Mouse (Mus musculus): Measurements from ENCODE around the gene Zic4. TPM values are rescaled to one million over a fixed set of nuclear protein-coding genes. Genes with fewer than 3 reads are reported as not detected.

The Zic4 gene
- total RNA-seq, 4 experiments from 2014 or later: 2.7 to 4.8 (median 3.5) TPM

DNA sequence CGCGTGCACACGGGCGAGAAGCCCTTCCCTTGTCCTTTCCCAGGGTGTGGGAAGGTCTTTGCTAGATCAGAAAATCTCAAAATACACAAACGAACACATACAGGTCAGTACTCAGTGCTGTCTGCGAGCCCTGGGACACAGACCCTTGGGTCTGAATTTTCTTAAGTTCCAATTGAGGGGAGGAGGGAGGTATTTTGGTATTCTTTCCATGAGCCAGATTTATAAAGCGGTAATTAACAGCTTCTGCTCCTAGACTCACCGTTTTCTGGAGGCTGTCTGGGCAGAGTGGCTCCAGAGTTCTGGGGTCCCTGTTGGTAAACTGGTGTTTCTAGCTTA is 17.1 kb downstream of the Zic4 start:
- no peak for DNase-seq (ENCODE audit: low spot score in 2 of 2)

DNA sequence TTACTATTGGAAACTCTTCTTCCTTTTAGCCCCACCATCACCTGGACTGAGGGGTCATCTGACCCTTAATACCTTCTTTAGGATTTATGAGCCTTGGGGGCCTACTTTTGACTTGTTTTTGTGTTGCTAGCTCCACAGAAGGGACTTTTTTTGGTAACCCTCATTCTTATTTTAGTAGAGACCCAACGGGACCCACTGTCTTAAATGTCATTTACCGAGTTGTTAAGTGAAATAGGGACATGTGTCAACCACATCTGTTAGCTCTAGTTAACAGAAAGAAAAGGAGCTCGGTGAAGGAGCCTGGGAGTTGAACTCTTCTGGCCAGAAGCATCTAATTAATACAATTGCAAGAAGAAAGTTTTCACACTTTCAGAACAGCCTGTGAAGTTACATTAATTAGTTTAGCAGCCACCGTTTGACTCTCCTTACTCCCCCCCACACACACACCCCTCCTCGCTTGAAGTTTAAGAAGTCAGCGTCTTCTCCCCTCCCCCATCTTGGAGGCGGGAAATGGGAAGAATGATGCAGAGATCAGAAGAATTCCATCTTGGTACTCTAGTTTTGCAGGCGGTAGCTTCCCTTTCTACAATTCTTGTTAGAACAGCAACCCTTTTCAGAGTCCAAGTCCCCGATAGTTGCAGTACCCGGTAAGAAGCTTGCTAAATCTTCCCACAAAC is 17.7 kb downstream of the Zic4 start:
- DNase-seq (ENCODE audit: low spot score in 2 of 2): no peak

DNA sequence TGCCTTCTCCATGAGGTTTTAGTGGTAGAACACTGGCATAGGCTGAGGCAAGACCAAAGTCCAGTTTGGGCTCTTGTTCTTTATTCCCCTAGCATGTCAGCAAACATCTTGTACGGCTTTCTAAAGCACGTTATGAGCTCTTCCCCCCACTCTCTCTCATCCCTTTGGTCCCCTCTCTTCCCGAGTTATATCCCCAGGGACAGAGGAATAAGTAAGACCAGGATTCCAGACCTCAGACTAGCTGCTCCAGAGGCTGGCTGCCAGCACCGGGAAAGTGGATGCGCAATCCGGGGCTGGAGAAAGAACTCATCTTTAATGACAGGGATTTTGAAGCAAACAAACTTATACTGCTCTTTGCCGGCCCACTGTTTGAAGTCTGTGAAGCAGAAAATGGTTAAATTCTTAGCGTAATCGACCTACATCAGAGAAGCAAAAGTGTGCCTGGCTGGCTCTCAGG is 18.3 kb downstream of the Zic4 start:
- no peak for DNase-seq (ENCODE audit: low spot score in 2 of 2)

DNA sequence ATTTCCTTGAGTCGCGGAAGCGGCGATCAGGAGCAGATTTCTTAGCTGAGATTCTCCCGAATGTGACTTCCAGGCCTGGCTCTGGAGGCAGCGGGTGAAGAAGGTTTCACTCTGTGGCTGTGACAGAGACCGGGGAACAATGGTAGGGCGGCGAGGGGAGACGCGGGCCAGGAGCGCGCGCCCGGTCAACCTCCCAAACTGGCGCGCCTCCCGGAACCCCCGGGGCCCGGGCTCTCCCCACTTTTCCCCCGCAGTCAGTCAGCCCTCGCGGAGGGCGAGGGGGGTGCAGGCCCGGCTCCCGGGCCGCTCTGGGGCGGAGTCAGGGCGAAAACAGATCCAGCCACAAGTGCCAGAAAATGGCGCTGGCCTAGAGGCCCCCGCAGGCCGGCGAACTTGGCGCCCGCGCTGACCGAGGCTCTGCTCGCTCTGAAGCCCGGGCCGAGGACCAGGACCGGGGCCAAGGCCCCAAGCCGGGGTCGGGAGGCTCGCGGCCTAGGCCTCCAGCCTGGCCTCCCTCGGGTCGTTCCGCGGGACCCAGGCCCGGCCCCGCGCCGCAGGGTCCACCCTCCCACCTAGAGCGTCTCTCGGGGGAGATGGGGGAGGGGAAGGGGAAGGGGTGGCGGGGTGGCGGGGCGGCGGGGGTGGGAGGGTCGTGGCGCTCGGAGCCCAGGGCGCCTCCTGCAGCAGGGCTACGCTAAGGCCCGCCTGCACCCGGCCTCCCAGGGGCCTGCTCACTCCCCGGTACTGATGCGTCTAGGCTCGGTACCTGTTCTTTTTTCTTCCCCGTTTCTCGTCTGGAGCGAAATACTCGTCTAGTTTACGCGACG is 19.3 kb downstream of the Zic4 start:
- no peak for DNase-seq (ENCODE audit: low spot score in 2 of 2)

DNA sequence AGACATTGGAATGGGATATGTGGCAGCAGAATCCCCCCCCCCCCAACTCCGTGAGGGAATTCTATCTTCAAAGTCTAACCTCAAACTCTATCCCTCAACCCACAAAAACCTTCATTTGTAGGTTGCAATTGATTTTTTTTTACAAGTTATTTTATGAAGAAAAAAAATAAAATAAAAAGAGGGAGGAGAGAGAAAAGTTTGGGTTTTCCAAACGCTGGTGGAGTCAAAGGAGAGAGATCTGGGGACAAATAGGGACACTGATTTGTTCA is 19.8 kb downstream of the Zic4 start:
- DNase-seq (ENCODE audit: low spot score in 2 of 2): no peak

DNA sequence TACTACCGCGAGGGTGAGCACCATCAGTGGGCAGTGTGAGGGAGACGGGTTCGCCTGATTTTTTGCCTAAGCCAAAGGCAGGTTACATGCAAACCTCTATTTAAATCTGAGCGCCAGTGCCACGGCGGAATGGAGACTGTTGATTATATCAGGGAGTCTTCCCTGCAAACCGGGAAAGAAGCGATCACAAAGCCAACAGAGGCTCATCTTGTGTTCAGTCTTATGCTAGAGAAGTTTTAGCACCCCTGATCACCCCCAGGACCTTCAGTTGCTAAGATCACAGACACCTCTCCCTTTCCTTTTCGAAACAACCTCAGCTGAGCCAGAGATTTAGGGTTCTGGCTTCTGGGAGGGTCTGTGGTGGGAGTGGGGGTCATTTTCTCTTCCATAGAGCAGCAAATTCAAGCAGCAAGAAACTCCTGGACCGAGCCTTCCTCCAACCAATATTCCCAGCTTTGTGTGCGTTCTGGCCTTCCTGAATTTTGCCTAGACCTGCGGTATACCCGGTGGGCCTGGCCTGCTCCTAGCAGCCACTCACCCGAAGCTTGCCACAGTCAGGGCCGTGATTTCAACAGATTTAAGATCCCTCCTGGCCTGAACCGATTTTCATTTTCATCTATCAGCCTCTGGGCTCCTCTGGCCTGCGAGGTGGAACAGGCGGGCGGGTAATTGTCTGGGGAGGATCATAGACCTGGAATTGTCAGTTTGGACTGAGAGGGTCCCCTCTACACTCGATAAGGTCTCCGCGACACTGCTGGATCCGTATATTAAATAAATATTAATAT is 20.4 kb downstream of the Zic4 start:
- no peak for DNase-seq (ENCODE audit: low spot score in 2 of 2)

DNA sequence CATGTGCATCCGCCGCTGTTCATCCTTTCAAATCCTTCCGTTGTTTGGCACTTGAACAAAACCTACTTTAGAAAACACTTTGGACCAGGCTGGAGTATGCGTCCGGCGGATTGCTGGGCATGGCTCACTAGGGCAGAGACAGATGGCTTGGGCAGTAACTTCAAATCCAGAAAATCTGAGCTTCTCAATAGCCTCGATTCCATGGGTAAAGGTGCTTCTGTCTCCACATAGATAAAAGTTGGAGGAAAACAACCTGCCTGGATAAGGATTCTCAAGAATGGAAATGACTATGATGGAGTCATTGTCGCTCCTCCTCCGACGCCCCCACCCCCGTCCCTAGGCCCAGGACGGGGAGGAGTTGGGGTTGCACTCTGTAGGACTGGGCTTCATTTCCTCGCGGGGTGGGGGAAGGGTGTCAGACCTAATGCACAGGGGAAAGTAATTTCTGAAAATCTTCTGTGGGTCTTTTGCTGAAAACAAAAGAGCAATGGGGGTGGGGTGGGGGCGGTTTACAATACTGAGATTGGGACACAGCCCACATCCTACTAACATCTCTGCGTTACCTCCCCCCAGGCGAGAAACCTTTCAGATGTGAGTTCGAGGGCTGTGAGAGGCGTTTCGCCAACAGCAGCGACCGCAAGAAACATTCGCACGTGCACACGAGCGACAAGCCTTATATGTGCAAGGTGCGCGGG is 21.4 kb downstream of the Zic4 start:
- no peak for DNase-seq (ENCODE audit: low spot score in 2 of 2)

DNA sequence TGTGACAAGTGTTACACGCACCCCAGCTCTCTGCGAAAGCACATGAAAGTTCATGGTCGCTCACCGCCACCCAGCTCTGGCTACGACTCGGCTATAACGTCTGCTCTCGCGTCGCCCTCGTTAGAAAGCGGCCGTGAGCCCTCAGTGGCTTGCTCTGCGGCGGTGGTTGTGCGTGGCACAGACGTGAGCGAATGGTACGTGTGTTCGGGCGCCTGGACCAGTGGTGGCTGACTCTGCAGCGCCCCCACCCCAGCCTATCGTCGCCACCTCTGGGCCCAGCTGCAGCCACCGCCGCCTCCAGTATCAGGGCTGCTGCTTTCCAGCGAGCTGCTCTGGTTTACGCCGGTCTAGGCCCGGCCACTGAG is 21.9 kb downstream of the Zic4 start:
- no peak for DNase-seq (ENCODE audit: low spot score in 2 of 2)

DNA sequence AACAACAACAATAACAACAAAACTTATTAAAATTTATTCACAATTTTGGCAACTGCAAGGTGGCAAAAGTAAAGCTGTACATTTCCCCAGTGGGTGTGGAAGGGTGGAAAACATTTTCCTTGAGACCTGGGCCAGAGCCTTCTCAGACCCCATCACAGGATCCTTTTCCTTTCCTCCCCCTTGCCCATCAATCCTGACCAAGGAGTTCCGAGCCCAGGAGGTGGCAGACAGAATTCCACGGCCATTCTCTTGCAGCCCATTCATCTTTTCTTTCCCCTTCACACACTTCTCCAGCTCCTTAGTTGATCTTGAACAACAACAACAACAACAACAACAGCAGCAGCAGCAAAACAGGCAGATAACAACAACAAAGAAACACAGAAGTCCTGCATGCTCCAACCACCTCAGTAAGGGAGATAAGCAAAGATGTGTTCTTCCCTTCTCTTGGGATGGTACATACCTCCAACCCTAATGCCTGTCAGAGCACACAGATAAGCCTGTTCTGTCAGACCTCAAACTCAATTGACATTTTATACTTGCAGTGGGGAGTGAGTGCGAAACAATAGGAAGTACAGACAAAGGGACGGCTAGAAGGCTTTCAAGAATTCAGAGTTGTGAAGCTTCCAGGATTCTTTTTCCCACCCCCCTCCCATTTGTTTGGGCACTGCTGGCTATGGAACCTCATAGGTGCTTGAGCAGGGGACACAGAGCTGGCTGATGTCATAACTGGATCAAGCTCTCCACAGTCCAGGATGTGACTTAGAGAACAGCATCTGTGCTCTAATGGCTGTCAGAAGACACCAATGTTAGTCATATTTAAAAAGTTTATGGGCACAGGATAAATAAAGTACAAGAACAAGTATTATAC is 22.7 kb downstream of the Zic4 start:
- DNase-seq (ENCODE audit: low spot score in 2 of 2): no peak

DNA sequence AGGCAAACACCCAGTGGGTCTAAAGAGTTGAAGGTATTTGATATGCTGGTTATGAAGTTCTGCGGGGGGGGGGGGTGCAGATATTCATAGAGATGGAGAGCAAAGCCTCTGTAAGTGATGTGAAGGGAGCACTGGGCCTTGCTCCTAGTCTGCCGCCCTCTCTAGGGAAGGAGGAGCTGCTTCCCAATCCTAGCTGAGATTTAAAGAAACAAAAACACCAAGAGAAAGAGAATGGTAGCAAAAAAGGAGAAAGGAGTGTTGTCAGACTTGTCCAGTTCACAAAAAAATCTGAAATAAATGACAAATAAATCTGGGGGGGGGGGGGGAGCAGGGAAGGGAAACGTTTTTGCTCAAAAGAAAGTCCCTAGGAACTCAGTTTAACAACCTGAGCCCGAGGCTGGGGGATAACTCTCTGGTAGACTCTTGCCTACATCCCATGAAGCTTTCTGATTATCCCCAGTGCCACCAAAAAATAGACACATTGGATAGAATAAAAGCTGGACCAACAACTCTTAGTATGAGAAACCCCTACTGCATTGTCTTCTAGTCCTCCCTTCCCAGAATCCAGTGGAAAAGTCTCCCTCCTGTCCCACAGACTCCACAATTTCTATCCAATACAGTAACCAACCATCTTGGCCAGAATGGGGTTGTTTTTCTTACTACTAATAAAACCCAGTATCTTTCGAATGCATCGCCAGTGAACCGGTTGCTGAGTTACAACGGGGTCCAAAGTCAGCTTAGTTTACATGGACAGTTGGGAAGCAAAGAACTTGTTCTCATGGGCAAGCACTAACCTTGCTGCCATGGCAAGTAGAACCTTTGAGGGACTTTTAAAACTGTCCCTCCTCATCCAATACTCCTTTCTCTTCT is 23.6 kb downstream of the Zic4 start:
- no peak for DNase-seq (ENCODE audit: low spot score in 2 of 2)

DNA sequence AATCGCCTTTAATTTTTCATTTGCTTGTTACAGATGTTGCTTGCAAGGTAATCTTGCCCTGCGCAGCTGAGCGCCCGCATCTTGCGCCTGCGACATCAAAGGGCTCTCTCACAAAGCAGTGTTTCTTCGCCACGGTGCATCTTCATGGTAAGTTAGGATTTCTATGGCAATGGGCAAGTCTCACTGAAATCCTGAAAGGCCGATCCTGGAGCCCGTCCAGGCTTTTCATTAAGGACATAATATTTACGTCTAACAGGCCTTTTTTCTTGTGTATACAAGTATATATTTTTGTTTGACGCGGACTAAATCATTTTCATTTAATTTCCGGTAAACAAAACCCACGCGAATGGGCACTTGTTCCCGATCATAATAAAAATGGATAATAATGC is 24.3 kb downstream of the Zic4 start:
- DNase-seq (ENCODE audit: low spot score in 2 of 2): no peak

DNA sequence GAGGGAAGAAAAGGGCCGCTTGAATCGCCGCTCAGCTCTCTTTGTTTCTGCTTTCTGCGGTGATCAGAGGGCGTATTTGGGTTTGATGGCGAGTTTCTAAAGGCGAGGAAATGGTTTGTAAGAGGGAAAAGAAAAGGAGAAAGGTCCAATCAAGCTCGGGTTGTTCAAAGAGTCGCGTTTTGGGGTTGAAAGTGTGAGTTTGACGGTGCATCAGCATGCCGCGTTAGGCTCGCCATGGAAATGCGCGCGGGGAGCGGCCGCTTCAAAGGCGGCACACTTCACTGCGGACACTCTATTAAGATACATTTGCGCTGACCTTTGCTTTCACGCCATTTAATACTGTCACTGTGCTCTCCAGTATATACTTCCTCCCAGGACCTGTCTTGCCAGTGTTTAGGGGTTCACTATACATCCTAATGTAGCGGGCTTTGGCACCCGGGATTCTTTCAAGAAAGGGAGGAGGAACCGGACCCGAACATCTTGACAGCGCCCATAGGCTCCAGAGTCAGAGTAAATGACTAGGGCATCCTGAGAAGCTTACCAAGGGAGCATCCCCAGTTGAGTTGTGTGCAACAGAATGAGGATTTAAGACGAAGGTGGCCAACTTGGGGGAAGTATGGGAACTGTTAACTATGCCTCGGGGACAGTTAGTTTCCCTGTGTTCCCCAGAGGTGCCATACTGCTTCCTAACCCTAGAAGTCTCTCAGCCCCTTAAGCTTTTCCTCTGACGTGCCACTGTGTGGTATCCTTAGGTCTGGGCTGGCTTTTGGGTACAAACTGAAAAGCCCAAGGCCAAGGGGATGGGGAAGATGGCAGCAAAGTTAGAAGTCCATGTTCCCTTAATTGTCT is 24.9 kb downstream of the Zic4 start:
- no peak for DNase-seq (ENCODE audit: low spot score in 2 of 2)

DNA sequence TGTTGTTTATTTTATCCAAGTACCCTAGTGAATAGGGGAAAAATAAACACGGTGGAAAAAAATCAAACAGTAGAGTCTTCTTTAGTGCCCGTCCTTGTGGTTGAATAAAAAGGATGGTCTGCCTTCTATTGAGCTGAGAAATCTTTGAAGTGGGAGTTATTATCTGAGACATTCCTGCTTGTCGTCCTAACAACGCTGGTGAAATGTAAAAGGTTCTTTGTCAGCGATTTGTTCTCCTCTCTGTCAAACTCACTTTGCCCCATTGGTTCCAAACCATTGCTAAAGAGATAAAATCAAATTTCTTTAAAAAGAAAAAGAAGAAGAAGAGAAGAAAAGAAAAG is 25.5 kb downstream of the Zic4 start:
- DNase-seq (ENCODE audit: low spot score in 2 of 2): no peak

DNA sequence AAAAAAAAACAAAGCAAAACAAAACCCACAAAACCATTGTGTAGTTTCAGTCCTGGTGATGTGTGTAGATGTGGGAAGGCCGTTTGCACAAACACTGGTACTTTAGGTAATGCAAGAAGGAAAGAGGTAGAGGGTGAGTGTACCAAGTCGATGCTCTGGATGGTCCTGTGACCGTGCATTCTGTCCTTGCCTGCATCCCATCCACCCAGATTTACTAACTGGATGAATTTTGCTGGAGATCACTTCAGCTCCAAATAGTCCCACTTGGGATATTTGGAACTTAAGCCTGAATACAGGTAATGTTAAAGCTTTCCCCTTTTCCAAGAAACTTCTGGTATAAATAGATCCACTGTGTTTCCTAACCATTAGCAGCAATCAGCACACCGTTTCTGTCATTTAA is 26.0 kb downstream of the Zic4 start:
- DNase-seq (ENCODE audit: low spot score in 2 of 2): no peak

DNA sequence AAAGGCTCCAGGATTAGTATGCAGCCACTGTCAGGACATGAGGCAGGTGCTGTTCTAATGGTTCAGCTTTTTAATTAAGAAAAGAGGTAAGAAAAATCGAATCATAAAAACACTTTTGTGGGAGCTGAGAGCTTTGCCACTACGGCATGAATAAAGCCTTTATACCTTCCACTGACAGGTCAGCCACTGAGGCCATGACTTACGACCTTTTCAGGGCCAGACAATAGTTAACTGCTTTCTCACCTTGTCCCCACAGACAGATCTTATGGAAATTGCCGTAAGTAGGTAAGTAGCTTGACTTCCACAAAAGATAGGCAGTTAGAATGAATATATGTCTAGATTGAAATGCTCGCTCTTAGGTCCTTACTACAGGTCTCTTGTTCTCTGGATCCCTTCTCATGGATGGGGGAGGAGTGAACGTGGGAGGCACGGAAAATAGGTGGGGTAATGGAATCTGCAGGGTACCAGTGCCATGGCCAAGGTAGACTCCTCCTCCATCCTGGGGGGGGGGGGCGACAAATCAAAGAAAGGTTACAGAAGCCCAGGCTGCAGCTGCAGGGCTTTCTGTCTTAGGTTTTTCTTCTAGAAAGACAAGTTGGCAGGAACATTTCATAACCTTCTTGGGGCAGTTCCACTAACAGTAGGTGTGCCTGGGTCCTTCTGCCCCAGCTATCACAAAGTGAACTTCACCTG is 31.3 kb downstream of the Zic4 start:
- no peak for DNase-seq (ENCODE audit: low spot score in 2 of 2)

DNA sequence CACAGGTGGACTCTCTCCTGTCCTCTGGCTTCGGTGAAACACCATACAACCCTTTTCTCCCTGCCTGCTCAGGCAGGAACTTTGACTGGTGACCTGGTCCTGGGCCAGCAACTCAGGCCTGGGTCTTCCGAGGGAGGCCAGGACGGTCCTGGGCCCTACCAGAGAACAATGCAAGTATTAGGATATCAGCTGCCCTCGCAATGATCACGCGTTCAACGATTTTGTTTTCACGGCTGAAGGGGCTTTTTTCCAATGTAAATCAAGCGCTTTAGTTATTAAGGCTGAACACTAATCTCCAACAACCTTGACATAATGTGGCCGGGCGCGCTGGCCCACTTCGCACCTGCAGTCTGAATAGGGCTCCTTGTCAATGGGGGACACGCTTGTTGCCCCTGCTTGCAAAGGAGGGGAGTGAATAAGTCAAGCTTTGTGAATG is 32.0 kb downstream of the Zic4 start:
- no peak for DNase-seq (ENCODE audit: low spot score in 2 of 2)

DNA sequence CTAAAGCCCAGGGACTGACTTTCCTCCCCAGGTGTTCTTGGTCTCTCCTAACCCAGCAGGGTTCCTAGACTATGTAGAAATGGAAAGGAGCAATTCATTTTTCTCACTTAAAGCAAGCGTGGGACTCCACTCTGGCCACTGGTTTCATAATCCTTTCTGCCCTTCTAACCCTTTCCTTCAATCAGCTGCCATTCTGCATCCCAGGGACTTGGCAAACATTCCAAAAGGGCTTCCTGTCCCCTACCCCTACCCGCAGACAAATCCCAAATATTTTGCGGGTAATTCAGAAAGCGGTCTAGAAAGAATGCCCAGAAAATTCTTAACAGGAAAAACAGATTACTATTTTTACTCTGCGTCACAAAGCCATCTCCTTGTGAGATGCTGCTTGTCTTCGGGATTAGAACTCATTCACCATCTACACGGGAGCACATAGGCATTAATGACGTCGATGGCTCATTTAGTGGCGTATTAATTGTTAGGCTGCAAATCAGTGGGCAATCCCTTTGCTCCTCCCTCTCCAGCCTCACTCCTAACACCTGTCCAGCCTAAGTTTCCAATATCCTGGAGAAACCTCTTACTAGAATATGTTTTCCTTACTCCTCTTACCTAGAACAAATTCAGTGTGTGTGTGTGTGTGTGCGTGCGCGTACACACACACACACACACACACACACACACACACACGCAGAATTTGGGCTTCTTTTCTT is 33.0 kb downstream of the Zic4 start:
- no peak for DNase-seq (ENCODE audit: low spot score in 2 of 2)

DNA sequence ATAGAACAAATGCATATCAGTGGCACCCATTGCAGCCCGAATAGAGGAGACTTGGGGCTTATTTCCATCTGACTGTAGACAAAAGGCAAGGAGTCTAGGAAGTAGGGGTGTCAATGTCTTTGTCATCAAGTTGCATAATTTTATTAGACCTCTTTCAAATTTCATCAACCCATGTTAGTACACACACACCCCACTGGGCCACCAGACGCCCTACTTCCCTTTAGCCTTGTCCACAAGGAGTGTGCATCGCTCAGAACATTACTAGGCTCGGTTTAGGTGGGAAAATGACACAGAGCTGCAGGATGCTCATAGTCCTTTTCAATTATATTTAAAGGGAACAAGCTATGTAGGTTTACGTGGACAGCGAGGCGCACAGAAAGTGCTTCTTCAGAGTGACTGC is 37.8 kb downstream of the Zic4 start:
- no peak for DNase-seq (ENCODE audit: low spot score in 2 of 2)
